Mouse (Mus musculus) urinary bladder, postnatal 14 days (tissue): ENCODE results near the gene 4833427G06Rik.
A peak's percentile ranks its signal among the peaks of the same experiment; 100 is the strongest.
"Not testable (repeated sequence)": the region's sequence is repeated elsewhere in the genome, so short reads cannot be mapped to it uniquely, and the experiment has no call there.

Source experiments
- DNase-seq: peaks from one replicate; pipeline ENCODE4 v3.0.0; 2021; ENCODE audit warnings: low spot score

Gene 4833427G06Rik

GRCm38 (mm10) chr9:51101756-51102425 is at the start of gene 4833427G06Rik:
Gene 4833427G06Rik, minus strand, starts transcription at chr9:51102078.
- DNase-seq: peak; percentile 29

- DNase-seq: no peak
Measured at GRCm38 (mm10) chr9:51147294-51147693, 45.4 kb upstream of the 4833427G06Rik start.

- DNase-seq: peak; percentile 35
Measured at GRCm38 (mm10) chr9:51146496-51146895, 44.6 kb upstream of the 4833427G06Rik start.

GRCm38 (mm10) chr9:51144218-51144617 is 42.3 kb upstream of the 4833427G06Rik start:
- DNase-seq: no peak

- no peak for DNase-seq
Measured at GRCm38 (mm10) chr9:51143437-51143836, 41.6 kb upstream of the 4833427G06Rik start.

GRCm38 (mm10) chr9:51140711-51141110 is 38.8 kb upstream of the 4833427G06Rik start:
- no peak for DNase-seq

- DNase-seq: not testable (repeated sequence)
Measured at GRCm38 (mm10) chr9:51139401-51139800, 37.5 kb upstream of the 4833427G06Rik start.

- DNase-seq: no peak
Measured at GRCm38 (mm10) chr9:51138301-51138700, 36.4 kb upstream of the 4833427G06Rik start.

GRCm38 (mm10) chr9:51137836-51138235 is 36.0 kb upstream of the 4833427G06Rik start:
- no peak for DNase-seq

- no peak for DNase-seq
Measured at GRCm38 (mm10) chr9:51137432-51137831, 35.6 kb upstream of the 4833427G06Rik start.

GRCm38 (mm10) chr9:51136985-51137384 is 35.1 kb upstream of the 4833427G06Rik start:
- DNase-seq: no peak

GRCm38 (mm10) chr9:51114767-51115166 is 12.9 kb upstream of the 4833427G06Rik start:
- no peak for DNase-seq

GRCm38 (mm10) chr9:51105751-51106150 is 3.9 kb upstream of the 4833427G06Rik start:
- DNase-seq: peak; percentile 8

GRCm38 (mm10) chr9:51103808-51104514 is 2.1 kb upstream of the 4833427G06Rik start:
- peak; percentile 29 for DNase-seq

- peak; percentile 61 for DNase-seq
Measured at GRCm38 (mm10) chr9:51102963-51103807, 1.3 kb upstream of the 4833427G06Rik start.

GRCm38 (mm10) chr9:51096306-51096705 is 5.6 kb downstream of the 4833427G06Rik start:
- DNase-seq: no peak

GRCm38 (mm10) chr9:51093697-51094096 is 8.2 kb downstream of the 4833427G06Rik start:
- DNase-seq: no peak

- DNase-seq: no peak
Measured at GRCm38 (mm10) chr9:51081614-51082013, 20.3 kb downstream of the 4833427G06Rik start.

- peak; percentile 85 for DNase-seq
Measured at GRCm38 (mm10) chr9:51076979-51077315, 24.9 kb downstream of the 4833427G06Rik start, which contains the start of gene Layn. Gene Layn, minus strand, starts transcription at chr9:51077094.

- DNase-seq: peak; percentile 12
Measured at GRCm38 (mm10) chr9:51076300-51076978, 25.4 kb downstream of the 4833427G06Rik start.

- no peak for DNase-seq
Measured at GRCm38 (mm10) chr9:51075780-51076179, 26.1 kb downstream of the 4833427G06Rik start.

GRCm38 (mm10) chr9:51070801-51071200 is 31.1 kb downstream of the 4833427G06Rik start:
- no peak for DNase-seq
